Mouse (Mus musculus) heart, embryonic 14.5 days (tissue): ENCODE results near the gene Gpr143. TPM values are rescaled to one million over a fixed set of nuclear protein-coding genes. Genes with fewer than 3 reads are reported as not detected.

Source experiments
- polyA plus RNA-seq: library from polyadenylated mRNA; unstranded; fragments of >200 nt; fragmentation: Nextera tagmentation; extraction: Ambion mirVana; gene quantifications from 2 replicates; pipeline ENCODE4 v1.2.1, GENCODE M21; 2014

Gpr143 gene
- polyA plus RNA-seq, 1 experiment from 2014 or later: 0.50 TPM

Other genes with a start within 250 kb of the Gpr143 start
- gene Cldn34a, start 218.6 kb upstream of the Gpr143 start, polyA plus RNA-seq: not detected in 2 replicates
- 7.3 TPM in 2 replicates for gene Shroom2, start 12.5 kb upstream of the Gpr143 start, polyA plus RNA-seq
- gene Usp51, start 224.5 kb downstream of the Gpr143 start, polyA plus RNA-seq: 0.84 and 0.93 TPM in 2 replicates